Mouse (Mus musculus): ENCODE measurements around the gene A030003K21Rik. TPM values are rescaled to one million over a fixed set of nuclear protein-coding genes. Genes with fewer than 3 reads are reported as not detected.
"Not testable (repeated sequence)": the region's sequence is repeated elsewhere in the genome, so short reads cannot be mapped to it uniquely, and the experiment has no call there.

A030003K21Rik gene
- polyA plus RNA-seq, 1 experiment, result not detected

GRCm38 (mm10) chr1:82975750-82976149 lies 32.6 kb upstream of the A030003K21Rik start:
- 64% methylated on average over 5 of the region's 5 CpGs for WGBS
- TF ChIP-seq POLR2A (IDR thresholded peaks at IDR 0.05; ENCODE audit: low read depth, low read length) (no peak), CTCF (IDR thresholded peaks at IDR 0.05; ENCODE audit: extremely low read depth, insufficient read length, insufficient replicate concordance, low read depth, low read length) (no peak)

GRCm38 (mm10) chr1:82974342-82974741 lies 31.2 kb upstream of the A030003K21Rik start:
- no peaks in the 10 kb centered on the region for H3K36me3 ChIP-seq (ENCODE audit: control insufficient read depth, insufficient read depth, low read length)
- H3K4me1 ChIP-seq (ENCODE audit: control insufficient read depth, insufficient read depth, insufficient read length, low read length), result peaks cover 10% of the 10 kb centered on the region; the same call in 1 of the 2 replicates
- no peaks in the 10 kb centered on the region for H3K27me3 ChIP-seq (ENCODE audit: control insufficient read depth, insufficient read depth, low read length)
- TF ChIP-seq POLR2A (IDR thresholded peaks at IDR 0.05; ENCODE audit: low read depth, low read length), result no peak
- no peak for TF ChIP-seq CTCF (IDR thresholded peaks at IDR 0.05; ENCODE audit: extremely low read depth, insufficient read length, insufficient replicate concordance, low read depth, low read length)
- no peak overlapping the region for H3K27ac ChIP-seq (ENCODE audit: insufficient read depth, low read depth, low read length)
- no peak overlapping the region for H3K4me3 ChIP-seq (ENCODE audit: low read depth, low read length)
- 30% methylated on average over 9 of the region's 9 CpGs for WGBS

More at GRCm38 (mm10) chr1:82975750-82976149, 32.6 kb upstream of the A030003K21Rik start:
- Histone ChIP-seq H3K36me3 (ENCODE audit: control insufficient read depth, insufficient read depth, low read length) (no peaks in the 10 kb centered on the region), H3K27ac (ENCODE audit: insufficient read depth, low read depth, low read length) (no peak overlapping the region), H3K4me3 (ENCODE audit: low read depth, low read length) (no peak overlapping the region), H3K27me3 (ENCODE audit: control insufficient read depth, insufficient read depth, low read length) (no peaks in the 10 kb centered on the region), H3K4me1 (ENCODE audit: control insufficient read depth, insufficient read depth, insufficient read length, low read length) (peaks cover 12% of the 10 kb centered on the region; the same call in 1 of the 2 replicates)

- H3K36me3 ChIP-seq (ENCODE audit: control insufficient read depth, insufficient read depth, low read length), result no peaks in the 10 kb centered on the region
These were observed 30.7 kb upstream of the A030003K21Rik start for GRCm38 (mm10) chr1:82973901-82974300.

DNA sequence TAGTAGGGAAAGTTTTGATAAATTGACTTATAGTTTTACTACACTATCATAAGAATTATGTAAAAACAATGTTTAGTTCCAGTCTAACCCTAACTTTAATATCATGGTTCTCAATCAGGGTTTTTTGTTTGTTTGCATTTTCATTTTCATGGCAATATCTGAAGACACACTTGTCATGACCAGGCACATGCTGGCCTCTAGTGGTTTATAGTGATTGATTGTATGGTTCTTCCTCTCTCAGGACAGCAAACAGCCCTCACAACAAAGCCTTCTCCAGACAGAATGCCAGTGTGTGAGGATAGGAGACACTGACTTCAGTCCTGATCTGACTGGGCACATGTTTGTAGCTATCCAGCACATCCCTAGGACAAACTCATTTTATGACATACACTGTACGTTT lies 30.1 kb upstream of the A030003K21Rik start:
- Histone ChIP-seq H3K4me3 (ENCODE audit: low read depth, low read length) (no peak overlapping the region), H3K27me3 (ENCODE audit: control insufficient read depth, insufficient read depth, low read length) (no peaks in the 10 kb centered on the region), H3K36me3 (ENCODE audit: control insufficient read depth, insufficient read depth, low read length) (no peaks in the 10 kb centered on the region), H3K4me1 (ENCODE audit: control insufficient read depth, insufficient read depth, insufficient read length, low read length) (peaks cover 10% of the 10 kb centered on the region; the same call in 1 of the 2 replicates), H3K27ac (ENCODE audit: insufficient read depth, low read depth, low read length) (no peak overlapping the region)
- WGBS, result 83% methylated on average over 1 of the region's 1 CpGs
- TF ChIP-seq POLR2A (IDR thresholded peaks at IDR 0.05; ENCODE audit: low read depth, low read length) (no peak), CTCF (IDR thresholded peaks at IDR 0.05; ENCODE audit: extremely low read depth, insufficient read length, insufficient replicate concordance, low read depth, low read length) (no peak)

More at GRCm38 (mm10) chr1:82973901-82974300, 30.7 kb upstream of the A030003K21Rik start:
- H3K27me3 ChIP-seq (ENCODE audit: control insufficient read depth, insufficient read depth, low read length), result no peaks in the 10 kb centered on the region
- 46% methylated on average over 6 of the region's 6 CpGs for WGBS
- no peak overlapping the region for H3K27ac ChIP-seq (ENCODE audit: insufficient read depth, low read depth, low read length)
- peaks cover 10% of the 10 kb centered on the region; the same call in 1 of the 2 replicates for H3K4me1 ChIP-seq (ENCODE audit: control insufficient read depth, insufficient read depth, insufficient read length, low read length)
- TF ChIP-seq POLR2A (IDR thresholded peaks at IDR 0.05; ENCODE audit: low read depth, low read length) (no peak), CTCF (IDR thresholded peaks at IDR 0.05; ENCODE audit: extremely low read depth, insufficient read length, insufficient replicate concordance, low read depth, low read length) (no peak)
- H3K4me3 ChIP-seq (ENCODE audit: low read depth, low read length), result no peak overlapping the region

DNA sequence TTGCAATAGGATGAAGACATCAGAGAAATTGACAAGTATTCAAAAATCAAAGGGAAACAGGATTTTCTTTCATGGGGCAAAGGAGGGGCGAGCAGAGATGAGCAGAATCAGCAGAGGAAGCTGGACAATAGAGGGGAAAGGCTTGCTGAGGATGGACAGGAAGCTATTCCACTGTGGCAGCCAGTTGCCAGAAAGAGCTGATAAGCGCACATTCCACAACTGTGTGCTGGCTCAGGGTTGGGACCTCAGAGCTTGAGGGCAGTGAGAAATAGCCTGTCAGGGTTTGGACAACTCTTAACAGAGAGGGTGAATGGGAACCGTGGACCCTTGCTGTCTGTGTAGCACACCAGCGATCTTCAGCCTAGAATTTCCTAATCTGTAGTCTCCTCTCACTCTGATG lies 28.9 kb upstream of the A030003K21Rik start:
- WGBS, result 44% methylated on average over 4 of the region's 4 CpGs
- TF ChIP-seq CTCF (IDR thresholded peaks at IDR 0.05; ENCODE audit: extremely low read depth, insufficient read length, insufficient replicate concordance, low read depth, low read length) (no peak), POLR2A (IDR thresholded peaks at IDR 0.05; ENCODE audit: low read depth, low read length) (no peak)
- H3K4me1 ChIP-seq (ENCODE audit: control insufficient read depth, insufficient read depth, insufficient read length, low read length), result peaks cover 10% of the 10 kb centered on the region; the same call in 1 of the 2 replicates
- no peaks in the 10 kb centered on the region for H3K27me3 ChIP-seq (ENCODE audit: control insufficient read depth, insufficient read depth, low read length)
- H3K4me3 ChIP-seq (ENCODE audit: low read depth, low read length), result no peak overlapping the region
- H3K36me3 ChIP-seq (ENCODE audit: control insufficient read depth, insufficient read depth, low read length), result no peaks in the 10 kb centered on the region
- no peak overlapping the region for H3K27ac ChIP-seq (ENCODE audit: insufficient read depth, low read depth, low read length)

DNA sequence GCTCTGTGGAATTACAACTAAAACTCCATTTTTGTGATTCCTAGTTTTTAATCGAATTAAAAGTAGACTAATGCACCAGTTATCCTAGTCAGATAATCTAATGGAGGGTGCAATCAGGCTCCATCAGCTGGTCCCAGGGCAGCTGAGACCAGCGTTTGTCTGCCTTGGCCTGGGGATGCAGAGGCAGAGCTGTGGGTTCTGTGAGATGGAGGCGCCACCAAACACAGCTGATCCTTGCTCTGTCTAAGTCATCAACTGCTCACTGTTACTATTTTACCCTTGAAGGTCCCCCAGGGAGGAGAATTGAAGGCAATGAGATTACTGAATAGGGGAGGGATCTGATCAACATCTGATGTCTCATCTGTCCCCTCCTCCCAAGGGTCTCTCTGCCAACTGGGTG lies 23.2 kb upstream of the A030003K21Rik start:
- Histone ChIP-seq H3K4me1 (ENCODE audit: control insufficient read depth, insufficient read depth, insufficient read length, low read length) (no peaks in the 10 kb centered on the region), H3K27me3 (ENCODE audit: control insufficient read depth, insufficient read depth, low read length) (no peaks in the 10 kb centered on the region), H3K4me3 (ENCODE audit: low read depth, low read length) (no peak overlapping the region), H3K27ac (ENCODE audit: insufficient read depth, low read depth, low read length) (no peak overlapping the region), H3K36me3 (ENCODE audit: control insufficient read depth, insufficient read depth, low read length) (no peaks in the 10 kb centered on the region)
- WGBS, result 74% methylated on average over 3 of the region's 3 CpGs
- TF ChIP-seq CTCF (IDR thresholded peaks at IDR 0.05; ENCODE audit: extremely low read depth, insufficient read length, insufficient replicate concordance, low read depth, low read length) (no peak), POLR2A (IDR thresholded peaks at IDR 0.05; ENCODE audit: low read depth, low read length) (no peak)

DNA sequence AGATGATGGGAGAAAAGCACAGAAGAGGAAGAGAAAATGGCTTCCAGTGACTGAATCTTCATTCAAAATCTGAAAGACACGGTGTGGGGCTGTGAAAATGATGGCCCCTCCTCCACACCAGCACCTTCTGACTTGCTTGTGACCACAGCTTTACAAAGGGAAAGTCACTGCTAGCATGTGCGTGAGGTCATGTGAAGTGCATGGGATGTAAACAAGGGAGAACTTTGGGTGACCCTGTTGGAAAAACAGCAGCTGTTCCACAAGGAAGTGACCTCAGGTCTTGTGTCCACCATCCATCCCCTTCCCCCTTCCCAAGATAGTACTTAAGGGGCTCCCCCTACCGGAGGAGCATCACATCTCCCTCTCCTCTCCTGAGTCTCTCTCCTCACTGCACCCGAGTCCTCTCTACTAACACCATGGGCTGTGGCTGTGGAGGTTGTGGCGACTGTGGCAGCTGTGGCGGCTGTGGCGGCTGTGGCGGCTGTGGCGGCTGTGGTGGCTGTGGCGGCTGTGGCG lies 16.7 kb upstream of the A030003K21Rik start, which contains the start of gene Gm47955:
Gene Gm47955 (plus strand): TSS at position 417 of the 516 bp plus-strand sequence.
- Histone ChIP-seq H3K27me3 (ENCODE audit: control insufficient read depth, insufficient read depth, low read length) (no peaks in the 10 kb centered on the region), H3K4me3 (ENCODE audit: low read depth, low read length) (no peak within 1 kb of the TSS), H3K36me3 (ENCODE audit: control insufficient read depth, insufficient read depth, low read length) (no peaks in the 10 kb centered on the region), H3K27ac (ENCODE audit: insufficient read depth, low read depth, low read length) (no peak within 1 kb of the TSS), H3K4me1 (ENCODE audit: control insufficient read depth, insufficient read depth, insufficient read length, low read length) (no peaks in the 10 kb centered on the region)
- TF ChIP-seq POLR2A (IDR thresholded peaks at IDR 0.05; ENCODE audit: low read depth, low read length) (no peak), CTCF (IDR thresholded peaks at IDR 0.05; ENCODE audit: extremely low read depth, insufficient read length, insufficient replicate concordance, low read depth, low read length) (no peak)
- WGBS, result 89% methylated on average over 11 of the region's 11 CpGs

GRCm38 (mm10) chr1:82955913-82956312 lies 12.7 kb upstream of the A030003K21Rik start, which contains the start of gene Gm7544:
Gene Gm7544 (minus strand): TSS chr1:82956013.
- not testable (repeated sequence) for H3K27me3 ChIP-seq (ENCODE audit: control insufficient read depth, insufficient read depth, low read length); H3K27ac ChIP-seq (ENCODE audit: insufficient read depth, low read depth, low read length); H3K4me3 ChIP-seq (ENCODE audit: low read depth, low read length); H3K4me1 ChIP-seq (ENCODE audit: control insufficient read depth, insufficient read depth, insufficient read length, low read length); H3K36me3 ChIP-seq (ENCODE audit: control insufficient read depth, insufficient read depth, low read length)

All from small intestine, adult 2 months (tissue).